Mouse (Mus musculus) left cerebral cortex, adult 6 months (tissue): ENCODE measurements around the gene Eef1e1. TPM values are rescaled to one million over a fixed set of nuclear protein-coding genes. Genes with fewer than 3 reads are reported as not detected.

Experiments used
- long read RNA-seq, 2 experiments: library from polyadenylated mRNA; unstranded; transcript quantifications; one replicate each; pipeline ENCODE4 v2.0.0; 2019 to 2020
- polyA plus RNA-seq: library from polyadenylated mRNA; unstranded; fragments of <200 nt; fragmentation: Nextera tagmentation; gene quantifications from 2 replicates; pipeline ENCODE4 v1.2.3, GENCODE M21; 2021

Gene Eef1e1
- 42.3 and 57.5 TPM in 2 replicates for polyA plus RNA-seq
- long read RNA-seq, experiment 1, transcript Eef1e1-201 (4 exons, 2,553 nt): major isoform, 101 of 107 reads
- long read RNA-seq, experiment 1, partial matches to known transcripts: 2 of 107 reads
- long read RNA-seq, experiment 1, other reads (novel, unspliced or antisense): 3 of 107 reads
- long read RNA-seq, experiment 2, transcript Eef1e1-201 (4 exons, 2,553 nt): major isoform, 69 of 82 reads
- long read RNA-seq, experiment 2, partial matches to known transcripts: 12 of 82 reads
- long read RNA-seq, experiment 2, other reads (novel, unspliced or antisense): 1 of 82 reads

GRCm38 (mm10) chr13:38658528-38659280 lies at the start of gene Eef1e1:
TSS of gene Eef1e1 (minus strand) at chr13:38659058.

GRCm38 (mm10) chr13:38634800-38635269 lies 24.0 kb downstream of the Eef1e1 start, which contains the start of gene Bloc1s5:
TSS of gene Bloc1s5 (minus strand) at chr13:38635109.

Other genes starting within 250 kb of the Eef1e1 start
- 26.9 and 51.4 TPM in 2 replicates for gene Txndc5, start 130.2 kb downstream of the Eef1e1 start, polyA plus RNA-seq
- gene Bloc1s5, start 23.9 kb downstream of the Eef1e1 start, polyA plus RNA-seq: 14.3 and 16.9 TPM in 2 replicates